Mouse (Mus musculus): ENCODE results near the gene Dzank1. TPM values are rescaled to one million over a fixed set of nuclear protein-coding genes. Genes with fewer than 3 reads are reported as not detected.

Gene Dzank1
- total and polyA plus RNA-seq, 3 experiments = 0.08 to 0.35 TPM; not detected in 1

DNA sequence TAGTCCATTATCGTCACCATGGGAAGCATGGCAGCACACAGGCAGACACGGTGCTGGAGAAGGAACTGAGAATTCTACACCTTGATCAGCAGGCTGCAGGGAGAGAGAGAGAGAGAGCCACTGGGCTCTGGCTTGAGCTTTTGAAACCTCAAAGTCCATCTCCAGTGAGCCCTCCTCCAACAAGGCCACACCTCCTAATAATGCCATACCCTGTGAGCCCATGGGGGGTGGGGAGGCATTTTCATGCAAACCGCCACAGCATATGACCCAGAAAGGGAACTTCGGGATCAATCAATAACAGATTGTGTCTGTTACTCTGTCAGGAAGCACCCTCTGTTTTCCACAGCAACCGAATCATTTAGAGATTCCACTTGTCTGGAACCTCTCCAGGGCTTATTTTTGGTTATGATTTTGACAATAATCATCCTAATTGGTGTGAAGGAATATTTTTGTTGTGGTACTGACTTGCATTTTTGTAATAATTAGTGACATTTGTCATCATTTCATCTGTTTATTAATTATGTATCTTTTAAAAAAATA is 95.9 kb downstream of the Dzank1 start:
- DNase-seq (ENCODE audit: low read depth, low spot score) = no peak
- no peak for TF ChIP-seq ELF1 (IDR thresholded peaks at IDR 0.05; ENCODE audit: low read depth, low read length)
- TF ChIP-seq USF2 (IDR thresholded peaks at IDR 0.05; ENCODE audit: borderline replicate concordance in 1 of 2, insufficient read depth in 1 of 2, low read depth in 1 of 2, low read length in 2 of 2) = no peak
- TF ChIP-seq ZNF384 (IDR thresholded peaks at IDR 0.05; ENCODE audit: low read depth, low read length) = no peak
- no peak for TF ChIP-seq HCFC1 (IDR thresholded peaks at IDR 0.05; ENCODE audit: low read depth, low read length)
- no peak for TF ChIP-seq E2F4 (IDR thresholded peaks at IDR 0.05; ENCODE audit: borderline replicate concordance, low read depth, low read length)
- no peak overlapping the region for H3K27ac ChIP-seq (ENCODE audit: control insufficient read depth, low read depth, low read length)

GRCm38 (mm10) chr2:144429171-144429570 is 98.0 kb downstream of the Dzank1 start:
- no peaks in the 10 kb centered on the region for H3K4me1 ChIP-seq (ENCODE audit: control insufficient read depth in 1 of 2, insufficient read depth in 2 of 2, low read length in 2 of 2)
- DNase-seq (ENCODE audit: low read depth, low spot score) = no peak
- no peak overlapping the region for H3K4me3 ChIP-seq (ENCODE audit: control insufficient read depth in 1 of 2, insufficient read depth in 1 of 2, low read depth in 2 of 2, low read length in 2 of 2)
- TF ChIP-seq ETS1 (IDR thresholded peaks at IDR 0.05; ENCODE audit: low read depth, low read length) (no peak), ELF1 (IDR thresholded peaks at IDR 0.05; ENCODE audit: low read depth, low read length) (no peak), TBP (IDR thresholded peaks at IDR 0.05; ENCODE audit: low read depth, low read length) (no peak), SIN3A (IDR thresholded peaks at IDR 0.05; ENCODE audit: low read length) (no peak), CTCF (IDR thresholded peaks at IDR 0.05 in 2 of 3, conservative IDR thresholded peaks at IDR 0.05 in 1 of 3; ENCODE audit: control insufficient read depth in 1 of 3, insufficient read depth in 1 of 3, low read depth in 2 of 3, low read length in 3 of 3, poor library complexity in 1 of 3, severe bottlenecking in 1 of 3) (no peak), KAT2A (conservative IDR thresholded peaks at IDR 0.05; ENCODE audit: low read depth, low read length) (no peak), E2F4 (IDR thresholded peaks at IDR 0.05; ENCODE audit: borderline replicate concordance, low read depth, low read length) (no peak), ZKSCAN1 (IDR thresholded peaks at IDR 0.05; ENCODE audit: low read depth, low read length) (no peak), EP300 (IDR thresholded peaks at IDR 0.05; ENCODE audit: low read depth in 1 of 2, low read length in 2 of 2) (no peak)
- no peaks in the 10 kb centered on the region for H3K36me3 ChIP-seq (ENCODE audit: control insufficient read depth in 1 of 2, insufficient read depth in 2 of 2, low read length in 2 of 2)
- no peak overlapping the region for H3K9ac ChIP-seq (ENCODE audit: control insufficient read depth, low read depth, low read length, poor library complexity, severe bottlenecking)
- no peak overlapping the region for H3K27ac ChIP-seq (ENCODE audit: control insufficient read depth, low read depth, low read length)
- H3K79me2 ChIP-seq (ENCODE audit: control insufficient read depth, insufficient read depth, low read length, poor library complexity) = no peaks in the 10 kb centered on the region
- no peaks in the 10 kb centered on the region for H3K9me3 ChIP-seq (replicated peaks; ENCODE audit: insufficient read depth, low read length)
- no peaks in the 10 kb centered on the region for H3K27me3 ChIP-seq (ENCODE audit: control insufficient read depth in 1 of 2, insufficient read depth in 2 of 2, low read length in 2 of 2)

More for the DNA sequence above, 95.9 kb downstream of the Dzank1 start:
- no peak overlapping the region for H3K9ac ChIP-seq (ENCODE audit: control insufficient read depth, low read depth, low read length, poor library complexity, severe bottlenecking)
- H3K9me3 ChIP-seq (replicated peaks; ENCODE audit: insufficient read depth, low read length) = no peaks in the 10 kb centered on the region
- no peaks in the 10 kb centered on the region for H3K27me3 ChIP-seq (ENCODE audit: control insufficient read depth in 1 of 2, insufficient read depth in 2 of 2, low read length in 2 of 2)
- no peaks in the 10 kb centered on the region for H3K36me3 ChIP-seq (ENCODE audit: control insufficient read depth in 1 of 2, insufficient read depth in 2 of 2, low read length in 2 of 2)
- no peaks in the 10 kb centered on the region for H3K4me1 ChIP-seq (ENCODE audit: control insufficient read depth in 1 of 2, insufficient read depth in 2 of 2, low read length in 2 of 2)
- no peak overlapping the region for H3K4me3 ChIP-seq (ENCODE audit: control insufficient read depth in 1 of 2, insufficient read depth in 1 of 2, low read depth in 2 of 2, low read length in 2 of 2)
- no peaks in the 10 kb centered on the region for H3K79me2 ChIP-seq (ENCODE audit: control insufficient read depth, insufficient read depth, low read length, poor library complexity)

DNA sequence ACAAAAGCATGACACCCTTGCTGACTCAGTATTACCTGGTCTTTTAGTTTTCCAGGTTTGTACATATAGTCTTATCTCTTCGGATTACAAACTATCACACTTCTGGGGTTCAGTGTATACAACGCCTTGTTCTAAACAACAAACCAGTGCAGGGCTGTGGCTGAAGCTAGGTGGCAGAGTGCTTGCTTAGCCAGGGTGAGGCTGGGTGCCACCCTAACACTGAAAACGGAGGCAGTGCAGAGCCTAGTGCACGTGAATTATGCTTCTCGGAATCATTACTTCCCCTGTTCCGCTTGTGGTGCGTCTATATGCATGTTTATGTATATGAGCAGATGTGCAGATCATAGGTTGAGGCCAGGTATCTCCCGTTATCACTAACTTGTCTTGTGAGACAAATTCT is 98.6 kb downstream of the Dzank1 start:
- Histone ChIP-seq H3K9ac (ENCODE audit: control insufficient read depth, low read depth, low read length, poor library complexity, severe bottlenecking) (no peak overlapping the region), H3K4me1 (ENCODE audit: control insufficient read depth in 1 of 2, insufficient read depth in 2 of 2, low read length in 2 of 2) (no peaks in the 10 kb centered on the region), H3K36me3 (ENCODE audit: control insufficient read depth in 1 of 2, insufficient read depth in 2 of 2, low read length in 2 of 2) (no peaks in the 10 kb centered on the region), H3K4me3 (ENCODE audit: control insufficient read depth in 1 of 2, insufficient read depth in 1 of 2, low read depth in 2 of 2, low read length in 2 of 2) (no peak overlapping the region), H3K27me3 (ENCODE audit: control insufficient read depth in 1 of 2, insufficient read depth in 2 of 2, low read length in 2 of 2) (peaks cover 0 to 1% of the 10 kb centered on the region in 2 experiments; a peak in 1 of 4 replicates), H3K9me3 (replicated peaks; ENCODE audit: insufficient read depth, low read length) (no peaks in the 10 kb centered on the region), H3K27ac (ENCODE audit: control insufficient read depth, low read depth, low read length) (no peak overlapping the region), H3K79me2 (ENCODE audit: control insufficient read depth, insufficient read depth, low read length, poor library complexity) (no peaks in the 10 kb centered on the region)
- TF ChIP-seq POLR2AphosphoS5 (IDR thresholded peaks at IDR 0.05; ENCODE audit: borderline replicate concordance, low read depth, low read length) (no peak), MYC (IDR thresholded peaks at IDR 0.05; ENCODE audit: low read depth, low read length) (no peak), GATA1 (IDR thresholded peaks at IDR 0.05; ENCODE audit: low read depth, low read length) (no peak), NELFE (IDR thresholded peaks at IDR 0.05; ENCODE audit: low read depth, low read length) (no peak), RCOR1 (IDR thresholded peaks at IDR 0.05; ENCODE audit: low read depth, low read length) (no peak), UBTF (IDR thresholded peaks at IDR 0.05; ENCODE audit: borderline replicate concordance, insufficient read depth, low read depth, low read length) (no peak), SIN3A (IDR thresholded peaks at IDR 0.05; ENCODE audit: low read length) (no peak), ETS1 (IDR thresholded peaks at IDR 0.05; ENCODE audit: low read depth, low read length) (no peak), USF1 (IDR thresholded peaks at IDR 0.05; ENCODE audit: low read depth, low read length) (no peak), ZNF384 (IDR thresholded peaks at IDR 0.05; ENCODE audit: low read depth, low read length) (no peak), KAT2A (conservative IDR thresholded peaks at IDR 0.05; ENCODE audit: low read depth, low read length) (no peak), NRF1 (IDR thresholded peaks at IDR 0.05; ENCODE audit: insufficient read depth, low read depth, low read length, poor library complexity, severe bottlenecking) (no peak), EP300 (IDR thresholded peaks at IDR 0.05; ENCODE audit: low read depth in 1 of 2, low read length in 2 of 2) (no peak), CHD2 (IDR thresholded peaks at IDR 0.05; ENCODE audit: low read length) (no peak), MXI1 (IDR thresholded peaks at IDR 0.05; ENCODE audit: low read depth, low read length) (no peak)
- no peak for DNase-seq (ENCODE audit: low read depth, low spot score)
